ENCODE assay signal across 8 mouse cellular contexts in the genomic region with DNA sequence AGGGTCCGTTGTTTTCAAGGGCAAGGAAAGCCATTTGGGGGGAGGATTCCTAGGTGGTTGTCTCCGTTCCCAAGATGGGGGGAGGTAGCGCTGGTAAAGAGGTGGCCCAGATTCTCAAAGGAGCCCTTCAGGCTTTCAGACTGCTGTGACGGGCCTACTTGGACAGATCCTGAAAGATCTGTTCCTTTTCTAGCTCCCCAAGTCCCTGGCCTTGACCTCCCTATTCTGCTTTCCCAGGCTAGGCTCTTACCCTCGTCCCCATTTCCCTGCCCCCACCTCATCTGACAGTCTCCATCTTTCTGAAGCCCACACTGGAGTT. TPM values are rescaled to one million over a fixed set of nuclear protein-coding genes. Genes with fewer than 3 reads are reported as not detected.
DNase-seq lines count a peak whose midpoint lies in the region; ATAC-seq and TF ChIP-seq lines count a peak whose summit lies in the region.

No protein-coding gene starts in this region.

- no peak for ATAC-seq in forebrain, embryonic 12.5 days (ENCODE audit: low FRiP score)
- no peak for ATAC-seq in liver, embryonic 11.5 days (replicated peaks; ENCODE audit: low FRiP score)
- no peak for ATAC-seq in neural tube, embryonic 12.5 days (ENCODE audit: low FRiP score, low read depth)

- TF ChIP-seq CTCF in spleen, adult 2 months (IDR thresholded peaks at IDR 0.05; ENCODE audit: extremely low read depth, insufficient read depth, insufficient read length, insufficient replicate concordance), result no peak
- TF ChIP-seq CTCF in bone marrow macrophage, adult 2 months (IDR thresholded peaks at IDR 0.05; ENCODE audit: low read depth, low read length), result no peak

- H3K4me1 ChIP-seq in spleen, adult 2 months (ENCODE audit: control insufficient read depth, insufficient read depth, insufficient read length), result peaks cover 3% of the 10 kb centered on the region; the same call in 1 of the 2 replicates
- H3K4me1 ChIP-seq in bone marrow macrophage, adult 2 months (ENCODE audit: control insufficient read depth, insufficient read depth, low read length), result peaks cover 9% of the 10 kb centered on the region
- H3K4me1 ChIP-seq in forebrain, embryonic 12.5 days, result peaks cover 12% of the 10 kb centered on the region
- H3K4me1 ChIP-seq in liver, embryonic 11.5 days (replicated peaks; ENCODE audit: control insufficient read depth, insufficient read depth, low read length), result peaks cover 8% of the 10 kb centered on the region
- peaks cover 9% of the 10 kb centered on the region; the same call in 1 of the 2 replicates for H3K4me1 ChIP-seq in neural tube, embryonic 12.5 days

- WGBS in spleen, adult 2 months, result 9% methylated on average over 5 of the region's 5 CpGs
- 0% methylated on average over 5 of the region's 5 CpGs for WGBS in forebrain, embryonic 12.5 days
- WGBS in liver, embryonic 11.5 days, result 0% methylated on average over 5 of the region's 5 CpGs
- under 1% methylated on average over 5 of the region's 5 CpGs for WGBS in neural tube, embryonic 12.5 days

- 0 out of 2 replicates have a peak overlapping the region, but pooled peaks have one; percentile 59 for H3K27ac ChIP-seq in spleen, adult 2 months (ENCODE audit: insufficient read depth, low read length)
- H3K27ac ChIP-seq in bone marrow macrophage, adult 2 months (ENCODE audit: insufficient read depth, low read depth, low read length), result peak overlapping the region; percentile 87; the same call in 1 of the 2 replicates
- H3K27ac ChIP-seq in forebrain, embryonic 12.5 days, result peak overlapping the region; percentile 96
- peak overlapping the region; percentile 89 for H3K27ac ChIP-seq in liver, embryonic 11.5 days (ENCODE audit: low read depth, low read length)
- H3K27ac ChIP-seq in neural tube, embryonic 12.5 days, result peak overlapping the region; percentile 88; the same call in 1 of the 2 replicates

- H3K36me3 ChIP-seq in spleen, adult 2 months (ENCODE audit: control insufficient read depth, insufficient read depth, low read length), result no peaks in the 10 kb centered on the region
- no peaks in the 10 kb centered on the region for H3K36me3 ChIP-seq in forebrain, embryonic 12.5 days (replicated peaks)
- no peaks in the 10 kb centered on the region for H3K36me3 ChIP-seq in liver, embryonic 11.5 days (ENCODE audit: control insufficient read depth, insufficient read depth, low read length)
- H3K36me3 ChIP-seq in neural tube, embryonic 12.5 days, result no peaks in the 10 kb centered on the region

- TF ChIP-seq POLR2A in spleen, adult 2 months (IDR thresholded peaks at IDR 0.05; ENCODE audit: low read depth, low read length), result no peak
- no peak for TF ChIP-seq POLR2A in bone marrow macrophage, adult 2 months (IDR thresholded peaks at IDR 0.05; ENCODE audit: borderline replicate concordance, low read depth, low read length)

- no peak for DNase-seq in spleen, adult 2 months (ENCODE audit: low read depth in 1 of 2, low spot score in 2 of 2)
- no peak for DNase-seq in spleen, postnatal 14 days (ENCODE audit: low spot score in 2 of 2)
- DNase-seq in hindlimb bud, embryonic 11.5 days (ENCODE audit: extremely low spot score, low read depth, low spot score), result peak; percentile 22
- no peak for DNase-seq in liver, embryonic 11.5 days (ENCODE audit: low spot score)
- DNase-seq in yolk sac, embryonic 10.5 days (ENCODE audit: low spot score), result no peak

- peak overlapping the region; percentile 77 for H3K4me3 ChIP-seq in spleen, adult 2 months (ENCODE audit: extremely low read depth, insufficient read depth, insufficient read length)
- peak overlapping the region; percentile 97 for H3K4me3 ChIP-seq in bone marrow macrophage, adult 2 months (ENCODE audit: insufficient read depth, low read length)
- peak overlapping the region; percentile 92 for H3K4me3 ChIP-seq in forebrain, embryonic 12.5 days (replicated peaks)
- H3K4me3 ChIP-seq in liver, embryonic 11.5 days (ENCODE audit: low read depth, low read length), result peak overlapping the region; percentile 89
- H3K4me3 ChIP-seq in neural tube, embryonic 12.5 days, result peak overlapping the region; percentile 95

- H3K9me3 ChIP-seq in forebrain, embryonic 12.5 days, result no peaks in the 10 kb centered on the region
- H3K9me3 ChIP-seq in liver, embryonic 11.5 days (ENCODE audit: control insufficient read depth, low read length), result no peaks in the 10 kb centered on the region
- H3K9me3 ChIP-seq in neural tube, embryonic 12.5 days, result no peaks in the 10 kb centered on the region

- H3K4me2 ChIP-seq in forebrain, embryonic 12.5 days, result peak overlapping the region; percentile 87
- H3K4me2 ChIP-seq in liver, embryonic 11.5 days, result peak overlapping the region; percentile 90
- H3K4me2 ChIP-seq in neural tube, embryonic 12.5 days (replicated peaks), result peak overlapping the region; percentile 79

- peak overlapping the region; percentile 95 for H3K9ac ChIP-seq in forebrain, embryonic 12.5 days
- H3K9ac ChIP-seq in liver, embryonic 11.5 days (ENCODE audit: low read depth, low read length), result peak overlapping the region; percentile 91
- H3K9ac ChIP-seq in neural tube, embryonic 12.5 days, result peak overlapping the region; percentile 97

- H3K27me3 ChIP-seq in spleen, adult 2 months (ENCODE audit: control insufficient read depth, insufficient read depth, low read length), result no peaks in the 10 kb centered on the region
- no peaks in the 10 kb centered on the region for H3K27me3 ChIP-seq in forebrain, embryonic 12.5 days
- H3K27me3 ChIP-seq in liver, embryonic 11.5 days (replicated peaks; ENCODE audit: control insufficient read depth, insufficient read depth, low read length), result no peaks in the 10 kb centered on the region
- H3K27me3 ChIP-seq in neural tube, embryonic 12.5 days (replicated peaks), result no peaks in the 10 kb centered on the region

RNA-seq across cellular contexts. Expression of a gene that starts 1.3 kb away (rescaled TPM):
- polyA plus RNA-seq in spleen, adult 2 months (2012; rRNA removed), result 13.1 and 21.1 TPM in 2 replicates
- 15.6 and 18.5 TPM in 2 replicates for polyA plus RNA-seq in bone marrow macrophage, adult 2 months (2012; ENCODE audit: insufficient read depth, insufficient read length, missing spikeins)
- 26.1 and 27.4 TPM in 2 replicates for polyA plus RNA-seq in forebrain, embryonic 12.5 days (2016; fragmentation: Nextera tagmentation; extraction: Ambion mirVana)
- 14.0 and 14.8 TPM in 2 replicates for polyA plus RNA-seq in liver, embryonic 11.5 days (2014; fragmentation: Nextera tagmentation; extraction: Ambion mirVana)
- polyA plus RNA-seq in neural tube, embryonic 12.5 days (2016; fragmentation: Nextera tagmentation; extraction: Ambion mirVana), result 31.7 and 35.9 TPM in 2 replicates

RNA-seq across cellular contexts. Expression of a gene that starts 45.3 kb away (rescaled TPM):
- polyA plus RNA-seq in spleen, adult 2 months (2012; rRNA removed), result 2.8 and 3.7 TPM in 2 replicates
- polyA plus RNA-seq in bone marrow macrophage, adult 2 months (2012; ENCODE audit: insufficient read depth, insufficient read length, missing spikeins), result 5.2 and 8.1 TPM in 2 replicates
- polyA plus RNA-seq in forebrain, embryonic 12.5 days (2016; fragmentation: Nextera tagmentation; extraction: Ambion mirVana), result 25.7 and 27.6 TPM in 2 replicates
- polyA plus RNA-seq in liver, embryonic 11.5 days (2014; fragmentation: Nextera tagmentation; extraction: Ambion mirVana), result 21.7 and 22.6 TPM in 2 replicates
- polyA plus RNA-seq in neural tube, embryonic 12.5 days (2016; fragmentation: Nextera tagmentation; extraction: Ambion mirVana), result 28.2 and 28.7 TPM in 2 replicates

RNA-seq across cellular contexts. Expression of a gene that starts 58.7 kb away (rescaled TPM):
- polyA plus RNA-seq in spleen, adult 2 months (2012; rRNA removed), result 167 and 283 TPM in 2 replicates
- polyA plus RNA-seq in bone marrow macrophage, adult 2 months (2012; ENCODE audit: insufficient read depth, insufficient read length, missing spikeins), result 62.4 and 64.1 TPM in 2 replicates
- 69.6 and 71.4 TPM in 2 replicates for polyA plus RNA-seq in forebrain, embryonic 12.5 days (2016; fragmentation: Nextera tagmentation; extraction: Ambion mirVana)
- polyA plus RNA-seq in liver, embryonic 11.5 days (2014; fragmentation: Nextera tagmentation; extraction: Ambion mirVana), result 105 and 110 TPM in 2 replicates
- 67.8 and 71.7 TPM in 2 replicates for polyA plus RNA-seq in neural tube, embryonic 12.5 days (2016; fragmentation: Nextera tagmentation; extraction: Ambion mirVana)
